Mouse (Mus musculus) embryo, embryonic 10.5 days (tissue): ENCODE measurements around the gene Uqcrq.

ENCODE experiments used
- DNase-seq: peaks from one replicate; pipeline ENCODE4 v3.0.0-alpha.2; 2015; ENCODE audit warnings: low spot score

Uqcrq gene

GRCm38 (mm10) chr11:53411738-53412137 lies 18.9 kb downstream of the Uqcrq start:
- peak; percentile 61 for DNase-seq

DNA sequence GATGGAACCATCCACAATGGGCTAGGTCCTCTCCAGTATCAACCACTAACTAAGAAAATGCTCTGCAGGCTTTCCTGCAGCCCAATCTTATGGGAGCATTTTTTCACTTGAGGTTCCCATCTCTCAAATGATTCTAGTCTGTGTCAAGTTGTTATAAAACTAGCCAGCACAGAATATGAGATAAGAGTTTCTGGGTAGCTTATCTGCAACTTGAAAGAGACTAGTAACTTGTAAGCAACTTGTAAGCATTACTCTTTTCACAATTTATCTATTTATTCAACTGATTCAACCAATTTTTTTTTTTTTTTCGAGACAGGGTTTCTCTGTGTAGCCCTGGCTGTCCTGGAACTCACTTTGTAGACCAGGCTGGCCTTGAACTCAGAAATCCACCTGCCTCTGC lies 27.0 kb downstream of the Uqcrq start:
- DNase-seq, result no peak

DNA sequence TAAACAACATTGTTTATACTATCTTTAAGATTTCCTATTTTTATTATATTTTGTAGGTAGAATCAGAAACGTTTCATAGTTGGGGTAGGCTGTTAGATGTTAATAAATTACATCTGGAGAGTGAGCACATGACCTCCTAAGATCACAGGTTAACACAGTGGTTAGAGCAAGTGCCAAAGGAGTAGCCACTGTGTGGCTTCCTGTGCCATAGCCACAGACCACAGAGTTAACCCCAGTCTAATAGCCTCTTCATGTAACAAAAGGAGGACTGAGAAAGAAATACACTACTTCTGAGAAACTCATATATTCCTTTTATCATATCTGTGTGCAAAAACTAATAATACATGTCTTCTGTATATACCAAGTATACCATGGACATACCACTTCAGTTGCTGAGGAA lies 36.8 kb downstream of the Uqcrq start:
- no peak for DNase-seq

DNA sequence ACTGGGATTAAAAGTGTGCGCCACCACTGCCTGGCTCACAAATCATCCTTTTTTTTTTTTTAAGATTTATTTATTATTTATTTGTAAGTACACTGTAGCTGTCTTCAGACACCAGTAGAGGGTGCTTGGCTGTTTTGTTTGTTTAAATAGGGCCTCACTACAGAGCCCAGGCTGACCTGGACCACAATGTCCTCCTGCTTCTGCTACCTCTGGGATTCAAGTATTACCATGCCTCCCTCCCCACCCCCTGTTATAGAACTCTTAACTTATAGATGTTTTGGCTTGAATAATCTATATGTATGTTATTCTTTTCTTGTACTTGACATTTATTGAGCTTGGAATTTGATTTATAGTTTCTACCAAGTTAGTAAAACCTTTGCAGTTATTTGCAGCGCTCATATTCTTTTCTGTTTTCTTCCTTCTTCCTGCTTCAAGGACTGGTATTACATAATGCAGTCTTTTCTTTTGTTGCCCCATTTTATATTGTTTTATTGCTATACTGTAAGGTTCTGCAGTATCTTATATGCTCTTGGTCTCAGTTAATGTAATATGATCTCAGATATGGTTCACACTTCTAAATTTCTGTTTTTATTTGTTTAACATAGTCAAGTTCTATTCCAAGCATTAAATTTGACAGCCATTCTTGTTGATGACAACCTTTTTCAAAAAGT lies 46.7 kb downstream of the Uqcrq start:
- no peak for DNase-seq

DNA sequence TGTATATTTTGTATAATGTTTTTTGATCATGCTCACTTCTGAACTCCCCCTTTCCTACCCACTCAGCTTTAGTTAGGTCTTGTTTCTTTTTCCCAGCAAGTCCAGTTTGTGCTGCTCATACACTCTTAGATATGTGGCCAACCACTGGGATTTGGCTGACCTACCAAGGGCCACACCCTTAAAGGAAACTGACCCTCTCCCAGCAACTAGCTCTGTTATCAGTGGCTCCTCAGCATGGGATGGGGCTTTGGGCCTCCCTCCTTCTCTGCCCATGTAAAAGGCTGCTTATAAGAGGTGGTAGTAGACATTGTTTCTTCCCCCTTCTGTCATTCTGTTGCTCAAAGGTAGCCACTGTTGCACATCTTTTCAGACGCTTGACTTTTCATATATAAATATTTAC lies 51.7 kb downstream of the Uqcrq start:
- DNase-seq, result no peak
